Mouse (Mus musculus): ENCODE results near the gene Olfr1085. TPM values are rescaled to one million over a fixed set of nuclear protein-coding genes. Genes with fewer than 3 reads are reported as not detected.
"Not testable (repeated sequence)": the region's sequence is repeated elsewhere in the genome, so short reads cannot be mapped to it uniquely, and the experiment has no call there.

Olfr1085 gene
- not detected for total RNA-seq (2018; cell fraction: chromatin; rRNA removed)
- not detected for total RNA-seq (2018; cell fraction: cytosol; rRNA removed)
- not detected for total RNA-seq (2018; cell fraction: nucleus; rRNA removed)
- polyA plus RNA-seq (2018): not detected in 3 replicates

DNA sequence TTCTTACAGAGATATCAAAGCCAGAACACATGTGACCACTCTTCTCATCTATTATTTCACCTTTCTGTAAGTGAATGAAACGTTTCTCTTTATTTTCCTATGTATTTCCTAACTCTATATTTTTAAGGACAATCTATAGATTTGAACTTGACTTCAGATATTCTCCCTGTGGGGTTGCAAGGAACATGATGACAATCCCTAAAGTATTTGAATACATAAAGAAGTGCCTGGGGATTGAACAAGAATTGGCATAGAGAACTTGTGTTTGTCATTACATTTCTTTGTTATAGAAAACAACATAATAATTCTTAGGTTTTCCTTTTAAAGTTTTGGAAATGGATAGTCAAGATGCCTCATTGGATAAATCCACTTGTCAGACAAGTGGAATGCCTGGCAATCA lies at the start of gene Olfr1085:
TSS of gene Olfr1085 (minus strand) at position 101 of the 400 bp plus-strand sequence.
- 9% methylated on average over 1 of the region's 1 CpGs for WGBS (ENCODE audit: missing documents)
- no peak within 1 kb of the TSS for H3K27ac ChIP-seq
- no peaks in the 10 kb centered on the region for H3K79me2 ChIP-seq (ENCODE audit: inconsistent target)
- H3K36me3 ChIP-seq (ENCODE audit: inconsistent target): no peaks in the 10 kb centered on the region
- no peak within 1 kb of the TSS for H3K4me3 ChIP-seq (ENCODE audit: inconsistent target)

DNA sequence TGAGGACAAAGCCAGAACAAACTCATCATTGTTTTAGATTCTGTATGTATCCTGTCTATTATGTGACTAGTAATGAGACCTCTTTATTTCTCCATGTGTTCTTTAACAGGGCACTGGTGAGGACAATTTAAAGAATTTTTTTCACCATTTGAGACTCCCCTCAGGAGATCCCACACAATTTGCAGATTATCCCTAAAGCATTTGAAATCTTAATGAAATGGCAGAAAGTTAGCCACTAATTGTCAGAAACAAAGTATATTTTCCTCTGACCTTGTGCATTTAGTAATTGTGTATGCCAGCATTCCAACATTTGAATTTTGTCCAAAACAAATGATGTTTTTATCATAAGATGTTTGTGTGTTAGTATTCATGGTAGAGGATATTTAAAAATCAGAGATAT lies 36.5 kb upstream of the Olfr1085 start, which contains the start of gene Olfr1087:
TSS of gene Olfr1087 (minus strand) at position 101 of the 400 bp plus-strand sequence.
- no peaks in the 10 kb centered on the region for H3K36me3 ChIP-seq (ENCODE audit: inconsistent target)
- H3K4me3 ChIP-seq (ENCODE audit: inconsistent target): no peak within 1 kb of the TSS
- no peak within 1 kb of the TSS for H3K27ac ChIP-seq
- H3K79me2 ChIP-seq (ENCODE audit: inconsistent target): no peaks in the 10 kb centered on the region

DNA sequence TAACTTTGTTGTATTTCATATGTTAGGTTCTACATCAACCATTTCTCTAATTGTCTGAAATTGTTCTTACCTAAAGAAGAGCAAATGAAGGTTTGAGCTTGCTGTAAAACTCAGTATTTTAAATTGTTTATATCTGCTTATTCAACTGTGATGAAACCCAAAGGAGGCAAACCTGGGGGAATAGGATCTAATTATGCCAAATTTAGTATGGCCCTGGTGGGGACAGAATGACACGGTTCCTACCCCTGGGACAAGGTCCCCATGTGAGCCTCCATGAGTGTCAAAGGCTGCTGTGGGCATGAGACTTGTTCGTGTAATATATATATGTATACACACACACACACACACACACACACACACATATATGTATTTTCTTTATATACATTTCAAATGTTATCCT lies 18.2 kb upstream of the Olfr1085 start, which contains the start of gene Olfr1086:
TSS of gene Olfr1086 (minus strand) at position 101 of the 400 bp plus-strand sequence.
- no peak within 1 kb of the TSS for H3K4me3 ChIP-seq (ENCODE audit: inconsistent target)
- H3K79me2 ChIP-seq (ENCODE audit: inconsistent target): no peaks in the 10 kb centered on the region
- H3K36me3 ChIP-seq (ENCODE audit: inconsistent target): no peaks in the 10 kb centered on the region
- 85% methylated on average over 2 of the region's 2 CpGs for WGBS (ENCODE audit: missing documents)
- H3K27ac ChIP-seq: no peak within 1 kb of the TSS

DNA sequence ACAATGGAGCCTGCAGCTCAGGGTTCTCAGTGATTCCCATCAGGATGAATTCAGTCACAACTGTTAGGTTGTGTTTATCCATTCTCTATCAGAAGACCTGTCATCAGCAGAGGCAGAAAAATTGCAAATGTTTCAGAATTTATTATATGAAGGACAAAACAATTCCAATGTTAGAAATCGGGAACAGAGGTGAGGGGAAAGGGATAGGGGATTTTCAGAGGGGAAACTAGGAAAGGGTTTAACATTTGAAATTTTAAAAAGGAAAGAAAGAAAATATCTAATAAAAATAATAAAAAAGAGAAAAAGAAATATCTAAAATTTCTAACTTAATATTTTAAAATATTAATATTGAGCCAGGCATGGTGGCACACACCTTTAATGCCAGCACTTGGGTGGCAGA lies 22.2 kb downstream of the Olfr1085 start, which contains the start of gene Olfr1084:
TSS of gene Olfr1084 (minus strand) at position 101 of the 400 bp plus-strand sequence.
- not testable (repeated sequence) for H3K27ac ChIP-seq; H3K79me2 ChIP-seq (ENCODE audit: inconsistent target); H3K36me3 ChIP-seq (ENCODE audit: inconsistent target); H3K4me3 ChIP-seq (ENCODE audit: inconsistent target)
- 100% methylated on average over 1 of the region's 1 CpGs for WGBS (ENCODE audit: missing documents)

Other genes starting within 250 kb of the Olfr1085 start
- not detected in 3 replicates for gene Olfr1061, start 248.0 kb downstream of the Olfr1085 start, polyA plus RNA-seq (2018)
- gene Olfr1062, start 235.3 kb downstream of the Olfr1085 start, polyA plus RNA-seq (2018): not detected in 3 replicates
- gene Olfr1065, start 211.4 kb downstream of the Olfr1085 start, polyA plus RNA-seq (2018): not detected in 3 replicates
- gene Olfr1066, start 205.8 kb downstream of the Olfr1085 start, polyA plus RNA-seq (2018): not detected in 3 replicates
- not detected in 3 replicates for gene Olfr228, start 174.6 kb downstream of the Olfr1085 start, polyA plus RNA-seq (2018)
- not detected in 3 replicates for gene Olfr1076, start 153.6 kb downstream of the Olfr1085 start, polyA plus RNA-seq (2018)
- gene Olfr1079, start 119.5 kb downstream of the Olfr1085 start, polyA plus RNA-seq (2018): not detected in 3 replicates
- not detected in 3 replicates for gene Olfr1080, start 103.8 kb downstream of the Olfr1085 start, polyA plus RNA-seq (2018)
- gene Olfr1082, start 63.1 kb downstream of the Olfr1085 start, polyA plus RNA-seq (2018): not detected in 3 replicates
- gene Olfr1084, start 22.3 kb downstream of the Olfr1085 start, polyA plus RNA-seq (2018): not detected in 3 replicates
- not detected in 3 replicates for gene Olfr1086, start 18.1 kb upstream of the Olfr1085 start, polyA plus RNA-seq (2018)
- gene Olfr1087, start 36.4 kb upstream of the Olfr1085 start, polyA plus RNA-seq (2018): not detected in 3 replicates
- gene Olfr1089, start 71.7 kb upstream of the Olfr1085 start, polyA plus RNA-seq (2018): not detected in 3 replicates
- not detected in 3 replicates for gene Olfr1090, start 97.0 kb upstream of the Olfr1085 start, polyA plus RNA-seq (2018)
- gene Olfr1093, start 120.5 kb upstream of the Olfr1085 start, polyA plus RNA-seq (2018): not detected in 3 replicates
- gene Olfr141, start 148.0 kb upstream of the Olfr1085 start, polyA plus RNA-seq (2018): not detected in 3 replicates
- not detected in 3 replicates for gene Olfr1094, start 162.6 kb upstream of the Olfr1085 start, polyA plus RNA-seq (2018)
- not detected in 3 replicates for gene Olfr1095, start 189.7 kb upstream of the Olfr1085 start, polyA plus RNA-seq (2018)
- gene Gm13723, start 212.8 kb upstream of the Olfr1085 start, polyA plus RNA-seq (2018): not detected in 3 replicates
- gene Olfr1097, start 230.2 kb upstream of the Olfr1085 start, polyA plus RNA-seq (2018): not detected in 3 replicates

Data from macrophage (primary cell).